Mouse (Mus musculus) liver, embryonic 16.5 days (tissue): ENCODE results near the gene Gm27027. TPM values are rescaled to one million over a fixed set of nuclear protein-coding genes. Genes with fewer than 3 reads are reported as not detected.

Experiments
- ATAC-seq: fragments of 200-750 bp; cut with Nextera tagmentation; 2 replicates; pipeline ENCODE4 v1.8.0; 2017; ENCODE audit warnings: low read depth, mild to moderate bottlenecking, moderate number of reproducible peaks, moderate library complexity
- H3K27ac ChIP-seq: fragments of 300-500 bp; sonication (generic); 2 replicates; pipeline ENCODE4 v1.5.1; 2014; ENCODE audit warnings: mild to moderate bottlenecking, low read length
- H3K27me3 ChIP-seq: fragments of 300-500 bp; sonication (generic); 2 replicates; pipeline ENCODE4 v1.6.1; 2014; ENCODE audit warnings: low read depth, low read length, mixed read lengths; ENCODE audit not compliant: control insufficient read depth, insufficient read depth
- H3K36me3 ChIP-seq: fragments of 300-500 bp; sonication (generic); 2 replicates; pipeline ENCODE4 v1.6.1; 2014; ENCODE audit warnings: mild to moderate bottlenecking; ENCODE audit not compliant: control insufficient read depth, insufficient read depth
- H3K4me1 ChIP-seq: fragments of 300-500 bp; sonication (generic); 2 replicates; pipeline ENCODE4 v1.6.1; 2014; ENCODE audit warnings: low read depth, low read length, mixed read lengths; ENCODE audit not compliant: control insufficient read depth
- H3K4me2 ChIP-seq: fragments of 300-500 bp; sonication (generic); 2 replicates; pipeline ENCODE4 v1.6.1; 2014; ENCODE audit warnings: low read depth, low read length, mixed read lengths
- H3K4me3 ChIP-seq: fragments of 300-500 bp; sonication (generic); 2 replicates; pipeline ENCODE4 v1.5.1; 2014; ENCODE audit warnings: low read depth, mild to moderate bottlenecking, low read length
- H3K9ac ChIP-seq: fragments of 300-500 bp; sonication (generic); 2 replicates; pipeline ENCODE4 v1.6.1; 2014; ENCODE audit warnings: low read depth, low read length
- H3K9me3 ChIP-seq: fragments of 300-500 bp; sonication (generic); replicated peaks from 2 replicates; pipeline ENCODE4 v1.6.1; 2016; ENCODE audit warnings: low read length; ENCODE audit not compliant: control insufficient read depth
- WGBS: fragments of 180-500 bp; shearing (Covaris S2); extraction: QIAGEN DNeasy Blood & Tissue Kit; methylation state at CpG from one replicate; pipeline ENCODE4 v1.1.7; 2014; ENCODE audit not compliant: insufficient replicate concordance; 5-methylcytosine and 5-hydroxymethylcytosine counted together
- polyA plus RNA-seq: library from polyadenylated mRNA; unstranded; fragments of >200 nt; fragmentation: Nextera tagmentation; extraction: Ambion mirVana; gene quantifications from 2 replicates; pipeline ENCODE4 v1.2.1, GENCODE M21; 2015

The Gm27027 gene
- polyA plus RNA-seq, 1 experiment from 2014 or later, result not detected

DNA sequence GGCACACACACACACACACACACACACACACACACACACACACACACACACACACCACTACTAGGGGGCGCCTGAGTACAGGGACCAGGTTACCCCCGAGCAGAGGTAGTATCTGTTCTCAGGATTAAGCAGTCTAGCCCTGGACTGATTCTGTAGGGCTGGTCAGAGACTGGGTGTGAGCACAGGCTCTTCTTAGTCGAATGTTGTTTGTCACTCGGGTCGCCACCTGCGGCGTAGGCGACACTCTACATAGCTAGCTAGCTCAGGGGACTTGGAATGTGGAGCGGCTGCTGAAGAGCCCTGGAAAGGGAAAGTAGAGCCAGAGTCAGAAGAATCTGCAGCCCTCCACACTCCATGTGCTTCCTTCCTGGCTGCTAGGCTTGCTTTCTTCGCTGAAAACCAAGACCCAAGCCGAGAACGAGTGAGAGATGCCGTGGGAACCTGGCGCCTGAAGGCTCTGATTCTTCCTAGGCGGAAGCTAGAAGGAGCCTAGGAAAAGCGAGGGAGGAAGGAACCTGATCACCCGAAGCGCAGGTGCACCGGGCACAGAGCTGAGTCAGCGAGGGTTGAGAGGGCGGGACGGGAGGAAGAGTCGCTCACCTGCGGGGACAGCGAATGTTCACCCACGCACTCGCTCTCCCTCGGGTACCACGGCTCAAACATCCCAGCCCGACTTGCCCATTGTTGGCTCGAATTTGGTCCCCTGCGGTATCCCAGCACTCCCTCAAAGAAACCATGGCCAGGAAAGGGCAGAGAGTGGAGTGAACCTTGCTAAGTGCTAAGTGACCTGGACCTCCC lies 41.2 kb downstream of the Gm27027 start:
- Histone ChIP-seq H3K4me3 (peak overlapping the region; percentile 52), H3K36me3 (no peaks in the 10 kb centered on the region), H3K9ac (no peak overlapping the region), H3K4me1 (no peaks in the 10 kb centered on the region; the same call in 1 of the 2 replicates), H3K4me2 (peak overlapping the region; percentile 11), H3K27ac (no peak overlapping the region), H3K27me3 (peaks cover 49% of the 10 kb centered on the region), H3K9me3 (no peaks in the 10 kb centered on the region)
- 3% methylated on average over 32 of the region's 32 CpGs for WGBS
- no peak for ATAC-seq

DNA sequence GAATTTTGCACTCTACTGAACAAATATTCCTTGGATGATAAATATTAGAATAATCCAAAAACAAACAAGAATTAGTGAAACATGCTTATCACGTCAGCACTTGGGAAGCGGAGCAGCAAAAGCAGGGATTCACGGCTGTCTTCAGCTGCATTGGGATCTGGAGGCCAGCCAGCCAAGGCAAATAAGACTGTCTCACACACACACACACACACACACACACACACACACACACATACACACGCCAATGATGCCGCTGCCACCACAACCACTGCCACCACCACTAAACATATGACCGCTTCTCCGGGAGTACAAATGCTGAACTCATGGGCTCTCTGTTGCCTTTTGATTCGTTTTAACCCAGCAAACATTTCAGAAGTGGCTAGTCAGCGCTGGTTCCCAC lies 42.4 kb downstream of the Gm27027 start:
- Histone ChIP-seq H3K9me3 (peaks cover 2% of the 10 kb centered on the region; the same call in 1 of the 2 replicates), H3K9ac (no peak overlapping the region), H3K36me3 (no peaks in the 10 kb centered on the region), H3K4me2 (no peak overlapping the region), H3K27me3 (peaks cover 49% of the 10 kb centered on the region), H3K4me1 (no peaks in the 10 kb centered on the region; the same call in 1 of the 2 replicates), H3K27ac (no peak overlapping the region), H3K4me3 (no peak overlapping the region)
- WGBS, result 70% methylated on average over 9 of the region's 9 CpGs
- no peak for ATAC-seq

DNA sequence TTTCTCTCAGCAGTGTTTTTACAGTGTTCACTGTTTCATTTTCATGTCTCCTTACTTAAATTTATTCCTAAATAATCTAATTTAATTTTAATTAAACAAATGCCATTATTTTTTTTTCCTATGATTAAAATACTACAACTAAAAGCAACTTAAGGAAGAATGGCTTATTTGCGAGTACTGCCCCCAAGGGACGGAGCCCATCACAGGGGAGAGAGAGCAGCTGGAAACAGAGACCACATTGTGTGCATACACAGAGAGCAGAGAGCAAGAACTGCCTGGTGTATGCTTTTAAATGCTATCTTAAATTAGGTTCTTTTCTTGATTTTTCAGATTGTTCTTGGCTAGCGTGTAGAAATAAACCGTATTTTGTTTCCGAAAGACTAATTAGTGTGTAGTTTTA lies 49.2 kb downstream of the Gm27027 start:
- Histone ChIP-seq H3K4me3 (no peak overlapping the region), H3K4me1 (no peaks in the 10 kb centered on the region), H3K36me3 (no peaks in the 10 kb centered on the region), H3K9ac (no peak overlapping the region), H3K9me3 (peaks cover 2% of the 10 kb centered on the region; the same call in 1 of the 2 replicates), H3K27me3 (no peaks in the 10 kb centered on the region), H3K4me2 (no peak overlapping the region), H3K27ac (no peak overlapping the region)
- WGBS, result 49% methylated on average over 5 of the region's 5 CpGs
- ATAC-seq, result no peak

DNA sequence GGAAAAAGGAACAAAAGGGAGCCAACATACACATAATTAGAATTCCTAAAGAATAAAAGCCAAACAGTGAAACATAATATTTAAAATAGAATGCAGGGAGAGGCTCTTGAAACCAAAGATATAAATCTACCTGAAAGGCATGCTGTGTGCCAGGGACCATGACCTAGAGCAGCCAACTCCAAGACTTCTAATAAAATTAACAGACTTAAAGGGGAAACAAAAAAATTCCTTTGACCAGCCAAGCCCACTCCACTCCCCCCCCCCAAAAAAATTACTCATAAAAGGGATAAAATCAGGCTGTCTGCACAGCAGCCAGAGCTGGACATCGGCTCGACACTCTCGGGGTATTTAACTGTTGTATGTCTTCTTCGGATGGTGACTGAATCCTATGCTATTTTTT lies 51.3 kb downstream of the Gm27027 start:
- no peak for ATAC-seq
- H3K4me1 ChIP-seq, result no peaks in the 10 kb centered on the region
- WGBS, result 81% methylated on average over 4 of the region's 4 CpGs
- no peaks in the 10 kb centered on the region for H3K36me3 ChIP-seq
- H3K4me3 ChIP-seq, result no peak overlapping the region
- no peak overlapping the region for H3K27ac ChIP-seq
- no peak overlapping the region for H3K9ac ChIP-seq
- H3K9me3 ChIP-seq, result peaks cover 2% of the 10 kb centered on the region; the same call in 1 of the 2 replicates
- H3K4me2 ChIP-seq, result no peak overlapping the region
- H3K27me3 ChIP-seq, result no peaks in the 10 kb centered on the region

DNA sequence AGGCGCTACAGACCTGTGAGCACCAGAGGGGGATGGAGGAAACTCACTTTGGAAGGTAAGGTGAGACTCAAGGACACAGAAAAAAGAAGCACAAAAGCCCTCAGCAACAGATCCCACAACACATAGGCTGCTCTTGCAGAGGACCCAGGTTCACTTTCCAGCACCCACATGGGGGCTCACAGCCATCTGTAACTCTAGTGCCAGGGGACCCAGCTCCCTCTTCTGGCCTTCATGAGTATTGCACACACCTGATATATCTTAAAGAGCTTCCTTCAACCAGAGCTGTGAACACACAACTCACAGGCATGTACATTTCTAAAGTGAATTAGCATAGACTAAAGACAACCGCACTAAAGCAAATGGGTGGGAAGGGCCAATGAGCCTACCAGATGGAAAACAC lies 52.1 kb downstream of the Gm27027 start:
- H3K4me3 ChIP-seq, result no peak overlapping the region
- no peak for ATAC-seq
- H3K9me3 ChIP-seq, result peaks cover 2% of the 10 kb centered on the region; the same call in 1 of the 2 replicates
- H3K4me2 ChIP-seq, result no peak overlapping the region
- H3K4me1 ChIP-seq, result no peaks in the 10 kb centered on the region
- no peak overlapping the region for H3K9ac ChIP-seq
- H3K36me3 ChIP-seq, result no peaks in the 10 kb centered on the region
- WGBS, result 70% methylated on average over 2 of the region's 2 CpGs
- no peaks in the 10 kb centered on the region for H3K27me3 ChIP-seq
- H3K27ac ChIP-seq, result no peak overlapping the region

DNA sequence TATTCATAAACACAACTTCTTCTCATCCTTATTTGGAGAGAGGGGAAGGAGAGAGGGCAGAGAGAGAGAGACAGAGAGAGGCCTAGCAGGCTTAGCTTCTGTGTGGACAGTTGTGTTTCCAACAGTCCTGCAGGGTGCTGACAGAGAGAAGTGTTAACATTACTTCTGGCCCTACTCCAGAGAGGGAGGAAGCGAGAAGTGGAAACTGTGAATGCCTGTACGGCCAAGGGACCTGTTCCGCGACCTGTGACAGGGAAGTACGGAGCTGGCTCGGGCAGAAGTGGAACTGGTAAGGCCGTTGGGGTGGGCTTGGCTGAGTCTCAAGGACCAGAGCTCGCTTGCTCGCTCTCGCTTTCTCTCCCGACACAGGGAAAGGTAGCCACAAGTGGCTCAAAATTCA lies 54.5 kb downstream of the Gm27027 start:
- H3K4me1 ChIP-seq, result no peaks in the 10 kb centered on the region
- H3K27ac ChIP-seq, result no peak overlapping the region
- H3K4me2 ChIP-seq, result no peak overlapping the region
- H3K36me3 ChIP-seq, result no peaks in the 10 kb centered on the region
- no peak; the same call in 1 of the 2 replicates for ATAC-seq
- WGBS, result 55% methylated on average over 11 of the region's 11 CpGs
- no peaks in the 10 kb centered on the region for H3K9me3 ChIP-seq
- no peak overlapping the region for H3K9ac ChIP-seq
- H3K27me3 ChIP-seq, result no peaks in the 10 kb centered on the region
- H3K4me3 ChIP-seq, result no peak overlapping the region

DNA sequence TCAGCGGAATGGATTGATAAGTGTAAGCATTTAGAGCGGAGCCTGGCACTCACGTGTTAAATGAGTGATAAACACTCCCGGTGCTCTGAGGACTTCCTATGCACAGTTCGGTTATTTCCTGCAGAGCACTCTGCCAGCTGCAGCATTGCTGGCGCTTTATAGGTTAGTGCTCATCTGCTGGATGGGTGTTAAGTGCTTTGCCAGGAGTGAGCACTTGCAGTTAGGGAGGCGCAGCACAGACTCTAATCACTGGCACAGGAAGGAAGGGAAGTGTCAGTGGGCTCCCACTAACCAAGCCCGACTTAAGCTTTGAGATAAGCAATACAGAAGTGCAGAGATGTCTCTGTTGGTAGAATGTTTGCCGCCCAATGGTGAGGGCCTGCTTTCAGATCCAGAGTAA lies 57.6 kb downstream of the Gm27027 start:
- H3K9ac ChIP-seq, result no peak overlapping the region
- H3K4me3 ChIP-seq, result no peak overlapping the region
- no peaks in the 10 kb centered on the region for H3K9me3 ChIP-seq
- ATAC-seq, result no peak
- H3K36me3 ChIP-seq, result no peaks in the 10 kb centered on the region
- H3K4me1 ChIP-seq, result no peaks in the 10 kb centered on the region
- WGBS, result 12% methylated on average over 9 of the region's 9 CpGs
- H3K4me2 ChIP-seq, result no peak overlapping the region
- H3K27me3 ChIP-seq, result no peaks in the 10 kb centered on the region
- H3K27ac ChIP-seq, result no peak overlapping the region

DNA sequence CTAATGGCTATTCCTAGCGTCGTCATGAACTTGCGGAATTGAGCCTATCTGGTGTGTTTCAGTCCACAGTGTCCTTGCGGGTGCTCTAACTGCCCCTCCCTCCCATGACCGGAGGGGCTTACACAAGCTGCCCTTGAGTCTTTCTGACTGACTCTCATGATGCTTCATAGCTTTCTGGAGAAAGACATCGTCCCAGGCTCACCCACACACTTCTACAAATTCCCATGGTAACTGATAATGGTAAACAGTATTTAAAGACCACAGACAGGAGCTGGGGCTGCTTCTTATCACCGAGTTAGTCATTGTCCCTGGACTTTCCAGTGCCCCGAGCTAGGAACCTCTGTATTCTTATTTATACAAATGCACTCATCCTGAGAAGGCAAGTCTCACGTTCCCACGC lies 67.3 kb downstream of the Gm27027 start:
- no peak overlapping the region for H3K4me2 ChIP-seq
- H3K4me3 ChIP-seq, result no peak overlapping the region
- H3K27me3 ChIP-seq, result no peaks in the 10 kb centered on the region
- H3K36me3 ChIP-seq, result no peaks in the 10 kb centered on the region
- no peaks in the 10 kb centered on the region for H3K4me1 ChIP-seq
- no peaks in the 10 kb centered on the region for H3K9me3 ChIP-seq
- H3K27ac ChIP-seq, result no peak overlapping the region
- no peak for ATAC-seq
- 54% methylated on average over 10 of the region's 10 CpGs for WGBS
- no peak overlapping the region for H3K9ac ChIP-seq

DNA sequence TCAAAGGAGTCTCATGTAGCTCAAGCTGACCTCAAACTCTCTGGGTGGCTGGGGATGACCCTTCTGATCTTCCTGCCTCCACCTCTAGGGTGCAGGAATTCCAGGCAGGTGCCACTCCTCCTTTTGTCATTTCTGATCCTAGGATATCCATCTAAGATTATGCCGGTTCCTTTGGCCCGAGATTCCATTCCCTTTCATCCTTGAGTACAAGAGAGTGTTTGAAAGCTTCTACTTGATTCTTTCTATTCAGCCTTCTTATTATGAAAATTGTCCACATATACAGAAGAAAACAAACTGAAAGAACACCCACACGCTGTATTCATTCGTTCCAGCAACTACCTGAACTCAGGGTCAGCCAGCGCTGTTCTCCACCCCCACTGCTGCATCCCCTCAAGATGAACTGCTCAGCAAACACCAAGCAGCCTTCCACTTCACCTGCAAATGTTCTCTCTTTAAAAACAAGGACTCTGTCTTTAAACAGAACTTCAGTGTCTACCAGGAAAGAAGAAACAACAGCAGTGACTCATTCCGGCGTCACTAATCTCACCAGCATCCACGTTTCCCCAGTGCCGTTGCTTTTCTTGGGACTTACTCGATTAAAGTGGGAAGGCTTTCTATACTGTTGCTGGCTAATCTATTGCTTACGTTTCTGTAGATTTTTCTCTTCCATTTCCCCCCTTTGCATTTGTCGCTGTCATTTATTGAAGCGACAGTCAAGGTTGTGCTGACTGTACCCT lies 68.3 kb downstream of the Gm27027 start:
- ATAC-seq, result no peak

More for the DNA sequence above, 68.3 kb downstream of the Gm27027 start:
- Histone ChIP-seq H3K27ac (no peak overlapping the region), H3K27me3 (no peaks in the 10 kb centered on the region), H3K9ac (no peak overlapping the region), H3K9me3 (no peaks in the 10 kb centered on the region), H3K36me3 (no peaks in the 10 kb centered on the region), H3K4me1 (no peaks in the 10 kb centered on the region), H3K4me2 (no peak overlapping the region), H3K4me3 (no peak overlapping the region)
- WGBS, result 63% methylated on average over 13 of the region's 13 CpGs
